Mouse (Mus musculus): Measurements from ENCODE around the gene Gabra4.
"Not testable (repeated sequence)": the region's sequence is repeated elsewhere in the genome, so short reads cannot be mapped to it uniquely, and the experiment has no call there.

Gene Gabra4

DNA sequence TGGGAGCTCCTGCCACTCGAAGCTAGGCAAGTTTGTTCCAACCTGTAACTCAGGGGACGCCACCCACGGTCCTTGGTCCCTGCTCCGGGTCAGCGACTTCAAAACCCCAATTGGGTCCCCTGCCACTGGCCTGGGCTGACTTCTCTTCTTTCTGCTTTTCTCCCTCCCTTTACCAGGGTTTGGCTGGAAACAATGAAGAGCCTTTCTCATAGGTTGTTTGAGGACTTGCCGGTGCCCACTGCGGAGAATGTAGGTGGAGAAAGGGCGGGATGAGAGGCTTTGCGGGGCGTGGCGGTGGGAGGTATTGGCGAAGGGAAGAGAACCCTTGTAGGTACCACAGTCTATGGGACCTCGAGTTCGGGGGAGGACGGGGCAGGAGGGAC lies at the start of gene Gabra4:
Gabra4 (minus strand) TSS at position 194 of the 383 bp plus-strand sequence.
- no peak for DNase-seq (ENCODE audit: low read depth)

GRCm38 (mm10) chr5:71701273-71701614 lies 43.1 kb upstream of the Gabra4 start:
- DNase-seq (ENCODE audit: low read depth), result peak; percentile 31

- DNase-seq (ENCODE audit: low read depth), result no peak
Measured at GRCm38 (mm10) chr5:71700468-71701272, 42.6 kb upstream of the Gabra4 start.

GRCm38 (mm10) chr5:71699696-71700467 lies 41.8 kb upstream of the Gabra4 start:
- DNase-seq (ENCODE audit: low read depth), result peak; percentile 17

DNA sequence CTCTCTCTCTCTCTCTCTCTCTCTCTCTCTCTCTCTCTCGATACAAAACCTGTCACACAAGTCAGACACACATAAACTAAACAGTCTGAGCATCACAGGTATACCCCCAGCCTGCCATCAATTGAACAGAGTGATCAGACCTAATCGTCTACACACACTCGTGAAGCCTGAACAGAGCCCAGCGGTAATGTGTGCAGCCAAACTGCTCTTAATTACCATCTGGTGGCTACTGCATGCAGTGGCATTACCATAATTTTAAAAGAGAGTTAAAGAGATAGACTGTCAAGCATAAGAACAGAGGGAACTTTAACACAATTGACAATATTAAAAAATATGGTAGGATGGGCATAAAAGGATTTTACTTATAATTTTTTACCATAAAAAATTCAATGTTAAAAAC lies 7.5 kb upstream of the Gabra4 start:
- DNase-seq (ENCODE audit: low read depth), result no peak

DNA sequence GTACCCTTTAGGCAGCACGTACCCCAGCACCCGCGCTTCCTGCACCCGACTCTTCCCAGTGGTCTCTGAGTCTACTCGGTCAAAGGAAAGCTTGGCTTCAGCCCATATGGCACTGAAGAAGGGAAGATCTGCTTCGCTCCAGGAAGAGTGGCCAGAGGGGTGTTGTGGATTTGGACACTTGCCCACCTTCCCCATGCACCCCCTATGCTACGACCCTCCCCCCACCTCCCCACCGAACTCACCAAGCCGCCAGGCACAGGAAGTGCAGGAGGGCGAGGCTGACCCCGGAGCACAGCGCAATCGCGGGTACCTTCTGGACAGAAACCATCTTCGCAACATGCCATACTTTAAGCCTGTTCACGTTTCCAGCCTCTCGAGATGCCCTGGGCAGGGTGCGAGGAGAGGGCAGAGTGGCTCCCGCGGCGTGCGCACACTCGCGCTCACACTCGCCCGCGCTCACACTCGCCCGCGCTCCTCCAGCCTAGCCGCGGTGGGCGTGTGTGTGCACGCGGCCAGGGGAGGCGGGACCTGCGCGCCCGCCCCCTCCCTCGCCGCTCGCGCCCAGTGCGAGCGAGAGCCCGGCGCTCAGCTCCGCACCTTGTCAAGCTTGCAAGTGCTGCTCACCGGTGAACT lies 510 bp downstream of the Gabra4 start, which contains the start of gene Gabrb1:
Gabrb1 (plus strand) TSS at position 632 of the 633 bp plus-strand sequence.
- no peak for DNase-seq (ENCODE audit: low read depth)

DNA sequence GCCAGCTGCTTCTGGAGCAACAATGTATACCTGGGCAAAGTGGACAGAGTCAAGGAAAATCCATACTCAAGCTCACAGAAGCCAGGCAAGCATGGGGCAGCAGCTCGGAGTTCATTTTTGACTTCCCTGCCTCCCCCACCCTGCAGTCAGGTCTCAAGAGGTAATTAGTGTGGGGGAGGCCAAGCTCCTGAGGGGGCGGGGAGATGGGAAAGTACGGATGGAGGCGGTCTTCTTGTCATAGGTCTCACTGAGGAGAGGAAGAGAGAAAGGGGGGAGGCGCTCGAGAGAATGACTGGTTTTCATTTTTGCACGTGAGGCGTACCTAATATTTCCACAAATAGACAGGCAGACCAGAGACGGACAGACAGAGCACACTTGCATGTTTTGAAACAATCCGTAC lies 1.3 kb downstream of the Gabra4 start:
- no peak for DNase-seq (ENCODE audit: low read depth)

DNA sequence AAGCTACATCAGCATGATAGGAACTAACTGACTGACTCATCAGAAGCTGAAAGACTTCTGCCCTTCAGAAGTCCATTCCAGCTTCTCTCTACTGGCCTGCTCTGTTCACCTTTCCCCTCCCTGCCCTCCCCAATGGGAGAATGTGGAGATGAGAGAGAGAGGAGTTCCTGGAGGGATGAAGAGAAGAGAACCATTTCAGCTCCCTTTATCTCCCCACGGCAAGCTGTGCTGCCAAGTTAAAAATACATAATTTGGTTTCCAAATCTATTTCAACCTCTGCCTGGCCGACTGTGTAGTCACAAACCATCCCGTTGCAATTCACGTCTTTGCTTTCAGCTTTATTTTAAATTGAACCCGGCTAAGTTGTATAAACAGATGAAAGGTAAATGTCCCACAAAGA lies 4.1 kb downstream of the Gabra4 start:
- no peak for DNase-seq (ENCODE audit: low read depth)

- DNase-seq (ENCODE audit: low read depth), result no peak
Measured at GRCm38 (mm10) chr5:71648108-71648507, 10.0 kb downstream of the Gabra4 start.

GRCm38 (mm10) chr5:71639804-71640203 lies 18.3 kb downstream of the Gabra4 start:
- DNase-seq (ENCODE audit: low read depth), result no peak

DNA sequence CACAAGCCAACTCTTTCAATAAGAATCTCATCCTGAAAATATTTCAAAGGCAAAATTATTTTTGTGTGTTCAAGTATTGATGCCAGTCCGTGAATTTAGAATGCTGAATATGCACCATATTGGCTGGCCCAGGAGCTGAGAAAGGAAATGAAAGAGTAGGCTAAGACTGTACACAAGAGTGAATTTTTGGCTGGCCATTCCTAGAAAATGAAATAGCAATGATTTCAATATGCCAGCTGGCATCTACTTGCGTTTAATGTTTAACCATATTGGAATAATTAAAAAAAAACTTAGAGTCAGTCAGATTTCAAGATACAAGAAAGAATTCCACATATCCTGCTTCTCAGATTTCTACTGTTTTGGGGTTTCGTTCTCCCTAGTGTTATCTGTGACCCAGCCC lies 30.3 kb downstream of the Gabra4 start:
- DNase-seq (ENCODE audit: low read depth), result no peak

DNA sequence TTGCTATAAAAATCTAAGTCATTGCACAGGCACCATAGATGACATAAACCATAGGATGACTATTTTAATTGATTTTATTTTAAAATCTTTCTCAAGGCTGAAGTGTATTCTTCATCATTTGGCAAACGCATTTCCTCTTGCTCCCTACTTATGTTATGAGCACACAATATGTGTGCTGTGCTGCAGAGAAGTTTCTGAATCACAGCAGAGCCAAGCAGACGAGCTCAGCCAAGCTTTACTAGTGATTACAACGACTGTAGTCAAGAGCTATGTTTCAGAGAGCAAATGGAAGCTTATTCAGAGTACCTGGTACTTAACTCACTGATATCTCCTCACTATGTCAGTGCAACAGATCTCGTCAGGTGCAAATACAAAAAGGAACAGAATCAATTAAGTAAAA lies 41.4 kb downstream of the Gabra4 start:
- no peak for DNase-seq (ENCODE audit: low read depth)

- DNase-seq (ENCODE audit: low read depth), result no peak
Measured at GRCm38 (mm10) chr5:71614311-71614710, 43.8 kb downstream of the Gabra4 start.

DNA sequence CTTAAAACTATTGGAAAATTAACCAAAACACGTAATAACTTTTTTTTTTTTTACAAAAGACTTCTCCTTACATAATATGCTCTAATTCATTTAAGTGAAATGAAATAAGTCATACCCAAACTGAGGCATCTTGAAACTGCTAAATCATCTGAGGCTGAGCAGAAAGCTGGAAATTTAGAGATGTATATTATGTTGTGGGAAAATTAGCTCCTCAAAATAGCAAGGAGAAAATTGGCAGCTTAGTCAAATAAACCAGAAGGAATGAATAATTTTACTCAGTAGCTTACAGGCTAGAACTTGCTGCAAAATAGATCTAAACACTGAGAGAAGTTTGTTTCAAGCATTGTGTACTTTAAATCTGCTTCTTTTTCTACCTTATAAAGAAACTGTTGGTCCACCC lies 49.4 kb downstream of the Gabra4 start:
- no peak for DNase-seq (ENCODE audit: low read depth)

DNA sequence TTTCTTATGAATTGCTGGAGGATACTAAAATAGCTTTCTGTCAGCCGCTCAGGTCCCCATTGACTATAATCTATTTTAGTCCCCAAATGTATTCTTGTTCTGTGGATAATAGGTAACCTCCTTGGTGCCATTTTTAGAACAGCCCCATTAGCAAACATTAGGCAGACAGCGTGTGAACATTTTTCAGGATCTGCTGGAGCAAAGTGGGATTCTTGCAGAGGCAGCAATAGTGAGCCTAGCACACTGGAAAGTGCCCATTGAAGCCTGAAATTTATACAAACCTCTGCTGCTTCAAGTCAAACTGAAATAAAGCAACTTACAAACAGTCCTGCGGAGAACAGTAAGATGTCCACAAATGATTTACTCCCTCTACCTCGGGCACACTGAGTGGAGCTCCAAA lies 51.2 kb downstream of the Gabra4 start:
- DNase-seq (ENCODE audit: low read depth), result no peak

DNA sequence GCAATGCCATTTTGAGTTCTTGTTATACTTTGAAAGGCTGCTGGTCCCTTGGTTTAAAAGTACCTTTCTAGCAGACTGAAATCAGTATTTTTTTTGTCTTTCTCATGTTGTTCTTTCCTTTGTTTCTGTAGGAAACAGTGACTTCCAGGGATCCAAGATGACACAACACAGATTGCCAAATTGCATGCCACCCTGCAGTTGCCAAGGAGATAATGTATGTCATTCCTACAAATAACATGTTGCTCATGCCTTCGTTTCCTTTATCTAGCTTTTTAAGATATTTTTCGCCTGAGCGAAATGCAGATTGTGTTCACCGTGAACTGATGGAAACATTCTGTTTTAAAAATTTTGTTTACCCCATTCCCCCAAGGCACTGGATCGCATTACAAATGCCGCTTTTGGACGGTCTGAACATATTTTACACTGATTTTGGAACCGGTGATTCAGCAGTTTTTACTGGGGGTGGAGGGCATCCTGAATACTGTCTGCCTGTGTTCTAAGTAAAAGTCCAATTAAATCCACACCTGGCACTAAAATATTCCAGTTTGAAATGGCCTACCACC lies 53.9 kb downstream of the Gabra4 start:
- DNase-seq (ENCODE audit: low read depth), result no peak

- DNase-seq (ENCODE audit: low read depth), result no peak
Measured at GRCm38 (mm10) chr5:71595321-71595720, 62.8 kb downstream of the Gabra4 start.

GRCm38 (mm10) chr5:71593745-71594255 lies 64.3 kb downstream of the Gabra4 start:
- DNase-seq (ENCODE audit: low read depth), result no peak

DNA sequence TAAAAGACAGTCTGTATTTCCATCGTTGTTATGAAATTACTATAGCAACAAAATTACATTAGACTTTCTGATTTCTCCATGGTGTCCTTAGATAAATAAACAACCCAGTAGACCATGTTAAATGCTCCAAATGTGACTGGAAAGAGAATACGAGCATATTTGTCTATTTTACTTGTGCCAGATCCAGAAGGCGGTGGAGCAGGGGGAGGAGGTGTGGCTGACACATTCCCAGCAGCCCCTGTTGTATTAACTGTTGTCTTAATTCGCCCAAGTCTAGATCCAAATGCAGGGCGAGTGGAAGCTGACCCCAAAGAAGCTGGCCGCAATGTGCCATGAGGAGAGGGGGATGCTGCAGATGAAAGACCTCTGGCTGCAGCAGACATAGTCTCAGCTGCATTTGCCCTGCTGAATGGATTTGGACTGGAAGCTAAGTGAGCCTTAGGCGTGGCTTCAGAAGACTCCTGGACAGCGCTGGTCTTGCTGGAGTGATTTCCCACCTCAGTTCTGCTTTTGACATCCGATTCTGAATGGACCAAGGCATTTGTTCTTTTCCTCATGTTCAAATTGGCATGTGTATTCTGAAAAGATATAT lies 86.4 kb downstream of the Gabra4 start:
- no peak for DNase-seq (ENCODE audit: low read depth)

DNA sequence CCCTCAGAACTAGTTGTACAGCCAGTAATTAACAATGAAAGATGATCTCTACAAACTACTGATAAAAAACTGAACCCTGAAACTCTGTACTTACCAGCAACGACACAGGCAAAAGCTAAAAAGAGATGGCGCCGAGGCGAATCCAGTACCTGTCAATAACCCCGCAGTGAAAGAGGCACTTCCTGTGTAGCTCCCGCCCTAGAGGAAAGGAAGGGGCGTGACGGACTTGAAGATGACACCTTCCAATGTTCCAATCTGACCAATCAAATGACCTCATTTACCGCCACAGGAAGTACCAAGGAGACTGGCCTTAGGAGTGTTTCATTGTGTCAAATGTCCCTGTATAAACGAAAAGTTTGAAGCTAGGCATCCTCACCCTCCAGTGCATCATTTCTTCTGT lies 110.0 kb downstream of the Gabra4 start, which contains the start of gene Cox7b2:
Cox7b2 (minus strand) TSS at position 127 of the 400 bp plus-strand sequence.
- DNase-seq (ENCODE audit: low read depth), result no peak

GRCm38 (mm10) chr5:71545554-71545953 lies 112.6 kb downstream of the Gabra4 start:
- peak; percentile 40 for DNase-seq (ENCODE audit: low read depth)

GRCm38 (mm10) chr5:71525486-71525885 lies 132.6 kb downstream of the Gabra4 start:
- DNase-seq (ENCODE audit: low read depth), result not testable (repeated sequence)
